Mouse (Mus musculus): Measurements from ENCODE around the gene Vcam1. TPM values are rescaled to one million over a fixed set of nuclear protein-coding genes. Genes with fewer than 3 reads are reported as not detected.

Vcam1 gene
- total and polyA plus RNA-seq, 2 experiments from 2014 or later, result 32.1 to 36.9 TPM

DNA sequence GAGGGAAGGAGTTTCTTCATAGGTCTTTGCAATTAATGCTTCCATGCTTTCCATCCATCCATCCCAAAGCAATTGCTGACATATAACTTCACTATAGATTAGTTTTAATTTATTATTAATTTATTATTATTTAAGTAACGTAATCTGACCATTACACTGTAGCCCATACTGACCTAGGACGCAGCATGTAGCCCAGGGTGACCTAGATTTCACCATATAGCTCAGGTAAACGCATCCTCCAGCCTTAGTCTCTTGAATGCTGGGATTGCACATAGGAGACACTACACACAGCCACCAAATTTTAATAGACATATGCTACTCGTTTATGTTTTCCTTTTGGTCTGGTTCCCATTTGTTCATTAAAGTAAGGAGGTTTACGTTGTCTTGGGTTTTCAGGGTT is 23.8 kb downstream of the Vcam1 start:
- WGBS, result 84% methylated on average over 5 of the region's 5 CpGs
- DNase-seq (no peak), ATAC-seq (no peak)
- H3K4me1 ChIP-seq (ENCODE audit: insufficient read depth), result no peaks in the 10 kb centered on the region
- no peaks in the 10 kb centered on the region for H3K27me3 ChIP-seq (ENCODE audit: insufficient read depth, low read length)
- H3K4me3 ChIP-seq (ENCODE audit: low read depth, low read length), result no peak overlapping the region
- peak overlapping the region; percentile 45; the same call in 1 of the 2 replicates for H3K4me2 ChIP-seq (ENCODE audit: low read depth)
- H3K27ac ChIP-seq (ENCODE audit: low read depth, low read length), result no peak overlapping the region
- no peak for TF ChIP-seq CTCF (IDR thresholded peaks at IDR 0.05; ENCODE audit: low read depth)
- no peaks in the 10 kb centered on the region for H3K9me3 ChIP-seq (ENCODE audit: low read length)
- no peak overlapping the region for H3K9ac ChIP-seq
- no peaks in the 10 kb centered on the region for H3K36me3 ChIP-seq (ENCODE audit: insufficient read depth)

DNA sequence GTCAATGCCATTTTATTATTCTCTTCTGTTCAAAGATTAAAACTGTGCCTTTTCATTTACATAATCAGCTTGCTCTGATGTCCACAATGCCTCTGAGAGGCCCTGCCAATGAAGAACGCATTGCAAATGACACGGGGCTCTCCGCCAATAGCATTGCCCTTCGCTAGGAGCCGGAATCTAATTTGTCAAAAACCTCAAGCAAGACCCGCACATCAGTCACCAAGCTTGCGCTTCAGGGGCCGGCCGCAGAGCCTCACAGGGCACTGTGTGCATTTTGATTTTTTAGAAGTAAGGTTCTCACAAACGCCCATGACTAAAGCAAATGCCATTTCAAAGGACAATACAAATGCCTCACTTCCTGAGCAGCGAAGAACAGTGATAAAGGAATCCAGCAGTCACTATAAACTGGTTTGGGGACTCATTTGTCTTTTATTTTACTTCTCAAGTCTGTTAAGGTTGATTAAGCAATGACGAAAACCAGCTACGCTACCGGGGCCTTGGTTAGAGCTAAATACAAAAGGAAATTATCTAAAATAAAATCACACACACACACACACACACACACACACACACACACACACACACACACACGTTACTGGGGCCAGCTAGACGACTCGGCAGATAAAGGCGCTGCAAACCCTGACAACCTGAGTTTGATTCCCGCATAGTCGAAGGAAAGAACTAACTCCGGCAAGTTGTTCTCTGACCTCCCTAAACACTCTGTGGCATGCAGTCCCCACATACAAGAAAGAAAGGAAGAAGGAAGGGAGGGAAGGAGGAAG is 24.4 kb downstream of the Vcam1 start:
- TF ChIP-seq CTCF (IDR thresholded peaks at IDR 0.05; ENCODE audit: low read depth), result no peak; the same call in 1 of the 2 replicates
- H3K9ac ChIP-seq, result 0 out of 2 replicates have a peak overlapping the region, but pooled peaks have one; percentile 22

DNA sequence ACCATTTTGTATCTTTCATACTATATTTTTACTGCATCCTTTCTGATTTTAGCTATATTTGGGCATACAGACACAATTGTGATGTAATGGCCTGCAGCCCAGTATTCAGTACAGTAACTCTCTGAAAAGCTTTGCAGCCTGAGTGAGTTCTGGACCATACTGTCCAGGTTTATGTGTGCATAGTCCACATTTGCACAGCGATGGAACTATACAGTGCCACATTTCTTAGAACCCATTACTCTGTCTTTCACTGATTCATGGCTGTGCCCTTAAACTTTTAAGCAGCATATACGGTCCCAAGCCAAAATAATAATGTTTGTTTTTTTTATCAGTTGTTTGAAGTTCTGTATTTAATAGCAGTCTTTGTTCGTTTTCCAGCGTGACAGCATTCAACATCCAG is 25.2 kb downstream of the Vcam1 start:
- TF ChIP-seq CTCF (IDR thresholded peaks at IDR 0.05; ENCODE audit: low read depth), result no peak
- no peaks in the 10 kb centered on the region for H3K36me3 ChIP-seq (ENCODE audit: insufficient read depth)
- H3K4me1 ChIP-seq (ENCODE audit: insufficient read depth), result no peaks in the 10 kb centered on the region
- H3K4me3 ChIP-seq (ENCODE audit: low read depth, low read length), result no peak overlapping the region
- DNase-seq, result no peak
- no peak overlapping the region for H3K27ac ChIP-seq (ENCODE audit: low read depth, low read length)
- H3K4me2 ChIP-seq (ENCODE audit: low read depth), result no peak overlapping the region
- H3K9me3 ChIP-seq (ENCODE audit: low read length), result no peaks in the 10 kb centered on the region
- no peak for ATAC-seq
- H3K9ac ChIP-seq, result no peak overlapping the region
- 15% methylated on average over 4 of the region's 4 CpGs for WGBS
- H3K27me3 ChIP-seq (ENCODE audit: insufficient read depth, low read length), result no peaks in the 10 kb centered on the region

More for the DNA sequence above, 24.4 kb downstream of the Vcam1 start:
- Histone ChIP-seq H3K9me3 (ENCODE audit: low read length) (no peaks in the 10 kb centered on the region), H3K4me1 (ENCODE audit: insufficient read depth) (no peaks in the 10 kb centered on the region), H3K27ac (ENCODE audit: low read depth, low read length) (no peak overlapping the region), H3K27me3 (ENCODE audit: insufficient read depth, low read length) (no peaks in the 10 kb centered on the region), H3K4me2 (ENCODE audit: low read depth) (peak overlapping the region; percentile 45), H3K36me3 (ENCODE audit: insufficient read depth) (no peaks in the 10 kb centered on the region), H3K4me3 (ENCODE audit: low read depth, low read length) (peak overlapping the region; percentile 24)
- DNase-seq (peak; percentile 78), ATAC-seq (peak; percentile 92)
- WGBS, result 5% methylated on average over 21 of the region's 21 CpGs

DNA sequence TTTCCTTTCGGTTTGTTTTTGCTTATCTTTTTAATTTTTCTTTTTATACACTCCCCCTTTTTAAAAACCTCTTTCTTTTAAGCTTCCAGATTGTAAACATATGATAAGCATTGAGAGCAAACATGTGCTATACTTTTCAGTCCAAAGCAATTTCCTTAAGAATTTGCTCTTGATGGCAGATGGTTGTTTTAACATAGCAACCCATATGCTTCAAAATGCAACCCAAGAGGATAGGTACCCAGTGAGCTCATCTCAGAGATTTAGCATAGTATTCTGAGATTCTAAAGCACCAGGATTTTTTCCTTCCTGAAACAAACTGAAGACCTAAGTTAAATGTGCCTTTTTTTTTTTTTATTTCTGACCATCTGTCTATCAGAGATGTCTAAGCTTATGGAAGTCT is 28.6 kb downstream of the Vcam1 start:
- Histone ChIP-seq H3K27me3 (ENCODE audit: insufficient read depth, low read length) (no peaks in the 10 kb centered on the region), H3K27ac (ENCODE audit: low read depth, low read length) (no peak overlapping the region), H3K9me3 (ENCODE audit: low read length) (no peaks in the 10 kb centered on the region), H3K4me2 (ENCODE audit: low read depth) (no peak overlapping the region), H3K9ac (no peak overlapping the region), H3K4me3 (ENCODE audit: low read depth, low read length) (no peak overlapping the region), H3K36me3 (ENCODE audit: insufficient read depth) (no peaks in the 10 kb centered on the region), H3K4me1 (ENCODE audit: insufficient read depth) (no peaks in the 10 kb centered on the region)
- peak; percentile 84 for ATAC-seq
- 60% methylated on average over 1 of the region's 1 CpGs for WGBS
- TF ChIP-seq CTCF (IDR thresholded peaks at IDR 0.05; ENCODE audit: low read depth), result no peak
- peak; percentile 54 for DNase-seq

DNA sequence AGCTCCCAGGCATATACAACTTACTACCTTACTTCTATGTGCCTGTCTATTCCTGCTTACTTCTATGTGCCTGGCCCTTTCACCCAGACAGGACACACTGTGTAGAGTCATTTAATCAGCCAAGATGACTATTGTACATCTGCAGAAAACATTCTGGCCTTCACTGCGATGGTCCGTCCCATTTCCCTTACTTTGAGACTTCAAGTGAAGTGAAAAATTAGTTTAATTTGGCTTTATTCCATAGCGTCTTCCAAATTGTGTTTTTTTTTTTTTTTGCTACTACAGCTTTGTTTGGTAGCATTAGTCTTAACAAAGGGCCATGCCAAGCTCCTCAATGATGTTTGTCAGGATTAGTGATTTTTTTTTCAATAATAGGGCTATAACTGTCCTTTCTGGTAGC is 33.6 kb downstream of the Vcam1 start:
- DNase-seq (no peak), ATAC-seq (no peak)
- TF ChIP-seq CTCF (IDR thresholded peaks at IDR 0.05; ENCODE audit: low read depth), result no peak
- Histone ChIP-seq H3K9me3 (ENCODE audit: low read length) (no peaks in the 10 kb centered on the region), H3K27me3 (ENCODE audit: insufficient read depth, low read length) (no peaks in the 10 kb centered on the region), H3K4me2 (ENCODE audit: low read depth) (no peak overlapping the region), H3K4me3 (ENCODE audit: low read depth, low read length) (no peak overlapping the region), H3K36me3 (ENCODE audit: insufficient read depth) (no peaks in the 10 kb centered on the region), H3K9ac (no peak overlapping the region), H3K4me1 (ENCODE audit: insufficient read depth) (no peaks in the 10 kb centered on the region), H3K27ac (ENCODE audit: low read depth, low read length) (no peak overlapping the region)
- WGBS, result 41% methylated on average over 3 of the region's 3 CpGs

DNA sequence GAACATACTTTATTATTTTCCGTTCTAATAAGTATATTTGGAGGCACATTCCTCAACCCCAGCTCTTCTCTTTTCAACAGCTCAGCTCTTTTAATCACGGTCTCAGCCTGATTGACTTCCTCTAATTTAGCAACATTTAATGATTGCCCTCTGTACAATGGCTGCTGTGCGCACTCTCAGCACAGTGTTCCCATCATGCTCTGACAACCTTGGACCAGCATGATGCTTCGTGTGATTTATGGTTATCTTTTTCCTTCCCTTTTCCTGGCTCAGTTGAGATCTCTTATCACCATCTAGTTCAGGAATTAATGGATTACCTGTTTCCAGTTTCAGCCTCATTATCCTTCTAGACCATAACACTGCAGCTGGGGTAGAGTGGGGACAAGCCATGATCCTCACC is 34.2 kb downstream of the Vcam1 start:
- no peak overlapping the region for H3K9ac ChIP-seq
- H3K4me2 ChIP-seq (ENCODE audit: low read depth), result no peak overlapping the region
- no peak for TF ChIP-seq CTCF (IDR thresholded peaks at IDR 0.05; ENCODE audit: low read depth)
- no peak for ATAC-seq
- WGBS, result 55% methylated on average over 4 of the region's 4 CpGs
- DNase-seq, result no peak
- H3K27ac ChIP-seq (ENCODE audit: low read depth, low read length), result no peak overlapping the region
- H3K4me3 ChIP-seq (ENCODE audit: low read depth, low read length), result no peak overlapping the region
- H3K36me3 ChIP-seq (ENCODE audit: insufficient read depth), result no peaks in the 10 kb centered on the region
- H3K27me3 ChIP-seq (ENCODE audit: insufficient read depth, low read length), result no peaks in the 10 kb centered on the region
- no peaks in the 10 kb centered on the region for H3K4me1 ChIP-seq (ENCODE audit: insufficient read depth)
- H3K9me3 ChIP-seq (ENCODE audit: low read length), result no peaks in the 10 kb centered on the region

DNA sequence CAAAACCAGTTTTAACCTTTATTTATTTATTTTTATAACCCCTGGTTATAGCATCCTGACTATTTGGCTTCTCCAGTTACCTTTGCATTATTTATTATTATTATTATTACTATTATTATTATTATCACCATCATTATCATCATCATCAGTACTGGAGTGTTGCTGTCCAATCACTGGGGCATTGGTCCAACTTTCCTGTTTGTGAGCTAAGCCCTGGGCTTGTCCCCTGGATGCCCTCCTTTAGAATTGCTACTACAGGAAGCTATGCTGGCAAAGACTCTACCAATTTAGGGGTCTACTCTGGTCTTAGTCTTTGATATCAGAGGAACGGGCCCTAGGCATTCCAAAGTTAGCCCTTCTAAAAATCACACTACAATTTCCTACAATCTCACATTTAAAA is 34.6 kb downstream of the Vcam1 start:
- Histone ChIP-seq H3K9ac (no peak overlapping the region), H3K27me3 (ENCODE audit: insufficient read depth, low read length) (no peaks in the 10 kb centered on the region), H3K4me2 (ENCODE audit: low read depth) (no peak overlapping the region), H3K4me1 (ENCODE audit: insufficient read depth) (no peaks in the 10 kb centered on the region), H3K4me3 (ENCODE audit: low read depth, low read length) (no peak overlapping the region), H3K27ac (ENCODE audit: low read depth, low read length) (no peak overlapping the region), H3K36me3 (ENCODE audit: insufficient read depth) (no peaks in the 10 kb centered on the region), H3K9me3 (ENCODE audit: low read length) (no peaks in the 10 kb centered on the region)
- WGBS, result 81% methylated on average over 1 of the region's 1 CpGs
- ATAC-seq (no peak), DNase-seq (no peak)
- no peak for TF ChIP-seq CTCF (IDR thresholded peaks at IDR 0.05; ENCODE audit: low read depth)
